Mouse (Mus musculus) yolk sac, embryonic 10.5 days (tissue): Measurements from ENCODE around the gene Megf6.

Experiments
- DNase-seq: peaks from one replicate; pipeline ENCODE4 v3.0.0-alpha.2; 2017; ENCODE audit warnings: low spot score

Megf6 gene

GRCm38 (mm10) chr4:154213586-154213985, 43.1 kb downstream of the Megf6 start:
- DNase-seq: no peak

GRCm38 (mm10) chr4:154214075-154214474, 43.5 kb downstream of the Megf6 start:
- DNase-seq: no peak

- DNase-seq: no peak
Observed at GRCm38 (mm10) chr4:154217711-154218350, 47.3 kb downstream of the Megf6 start.

GRCm38 (mm10) chr4:154222773-154223172, 52.2 kb downstream of the Megf6 start:
- DNase-seq: no peak

DNA sequence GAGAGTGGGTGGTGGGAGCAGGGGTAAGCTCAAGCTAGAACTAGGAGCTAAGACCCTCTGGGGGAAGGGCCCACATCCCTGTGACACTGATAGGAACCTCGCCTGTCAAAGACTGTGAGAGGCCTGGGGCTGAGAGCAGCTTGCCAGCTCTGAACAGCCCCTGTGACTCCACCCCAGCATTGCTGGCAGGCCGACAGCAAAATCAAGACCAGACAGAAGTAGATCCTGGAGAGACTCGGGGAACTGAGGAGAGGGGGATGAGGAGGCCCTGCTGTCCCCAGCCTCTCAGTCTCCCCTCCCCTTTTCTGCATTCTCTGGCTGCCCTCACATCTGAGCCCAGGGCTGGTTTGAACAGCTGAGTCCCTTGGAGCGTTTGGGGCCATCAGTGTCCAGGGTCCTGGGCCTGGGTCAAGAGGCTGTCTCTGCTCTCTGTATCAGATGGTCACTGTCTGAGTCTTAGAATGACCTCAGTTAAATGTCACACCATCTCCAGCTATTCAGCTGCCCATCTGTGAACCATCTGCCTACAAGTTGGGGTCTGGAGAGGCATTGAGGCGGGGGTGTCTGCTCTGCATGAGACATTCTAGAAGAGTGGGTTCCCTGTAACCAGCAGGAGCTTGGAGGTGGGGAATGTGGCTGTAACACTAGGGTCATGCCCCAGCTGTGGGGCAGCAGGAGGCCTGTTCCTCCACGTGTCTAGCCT, 53.9 kb downstream of the Megf6 start:
- no peak for DNase-seq

- DNase-seq: no peak
Observed at GRCm38 (mm10) chr4:154224970-154225309, 54.4 kb downstream of the Megf6 start.

GRCm38 (mm10) chr4:154226678-154227077, 56.1 kb downstream of the Megf6 start:
- no peak for DNase-seq

- DNase-seq: no peak
Observed at GRCm38 (mm10) chr4:154228336-154228735, 57.8 kb downstream of the Megf6 start.

DNA sequence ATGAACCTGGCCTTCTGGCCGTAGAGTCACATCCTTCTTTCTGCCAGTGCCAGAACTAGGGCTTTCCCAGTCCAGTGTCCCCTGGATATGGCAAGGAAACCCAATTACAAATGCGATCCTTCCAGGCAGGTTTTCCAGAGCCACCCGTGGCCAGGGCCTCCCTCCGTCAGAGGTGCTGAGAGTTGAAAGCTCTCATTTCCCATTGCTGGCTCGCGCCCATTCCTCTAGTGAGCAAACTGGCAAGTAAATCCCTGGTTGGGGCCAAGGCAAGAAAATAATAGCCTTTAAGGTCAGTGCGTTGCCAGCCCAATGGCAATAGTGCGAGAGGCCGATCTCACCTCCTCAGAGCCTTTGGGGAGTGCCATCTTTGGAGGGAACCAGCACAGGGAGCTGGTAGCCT, 59.0 kb downstream of the Megf6 start:
- DNase-seq: no peak

DNA sequence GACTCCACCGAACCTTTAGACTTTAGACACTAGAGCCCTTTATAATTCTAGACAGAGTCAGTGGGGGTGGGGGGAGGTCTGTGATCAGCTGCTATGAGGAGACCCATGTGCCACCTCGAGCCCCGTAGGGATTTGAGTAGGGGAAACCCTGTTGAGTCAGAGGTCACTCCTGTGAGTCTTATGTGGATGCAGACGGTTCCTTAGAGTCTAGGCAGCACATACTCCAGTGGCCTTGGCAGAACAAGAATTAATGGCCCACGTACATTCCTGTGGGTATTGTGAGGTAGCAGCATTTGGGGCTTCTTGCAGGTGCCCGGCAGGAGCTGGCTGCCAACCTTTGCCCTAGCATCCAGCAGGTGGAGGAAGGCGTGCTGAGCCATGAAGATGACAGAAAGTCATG, 60.9 kb downstream of the Megf6 start:
- DNase-seq: no peak

GRCm38 (mm10) chr4:154232295-154232694, 61.8 kb downstream of the Megf6 start:
- DNase-seq: peak; percentile 14

GRCm38 (mm10) chr4:154236001-154236400, 65.5 kb downstream of the Megf6 start:
- DNase-seq: no peak

GRCm38 (mm10) chr4:154236893-154237292, 66.4 kb downstream of the Megf6 start:
- DNase-seq: no peak

DNA sequence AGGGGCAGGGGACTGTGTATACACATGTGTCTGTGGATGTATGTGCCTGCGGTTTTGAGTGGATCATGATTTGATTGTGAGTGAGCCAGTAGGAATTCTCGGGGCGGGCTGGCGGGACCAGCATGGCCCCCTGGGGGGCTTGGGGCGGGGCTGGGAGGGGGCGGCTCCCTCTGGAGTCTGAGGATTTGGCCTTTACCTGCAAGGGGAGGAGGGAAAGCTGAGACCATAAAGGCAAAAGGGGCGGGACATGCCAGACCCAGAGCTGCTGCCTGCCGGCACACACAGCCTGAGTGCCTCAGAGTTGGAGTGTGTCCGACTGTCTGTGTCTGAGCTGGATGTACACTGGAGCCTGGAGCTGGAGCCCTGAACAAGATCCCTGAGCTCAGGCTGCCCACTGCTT, 66.8 kb downstream of the Megf6 start:
- DNase-seq: peak; percentile 32

- no peak for DNase-seq
Observed at GRCm38 (mm10) chr4:154239199-154239598, 68.7 kb downstream of the Megf6 start.

DNA sequence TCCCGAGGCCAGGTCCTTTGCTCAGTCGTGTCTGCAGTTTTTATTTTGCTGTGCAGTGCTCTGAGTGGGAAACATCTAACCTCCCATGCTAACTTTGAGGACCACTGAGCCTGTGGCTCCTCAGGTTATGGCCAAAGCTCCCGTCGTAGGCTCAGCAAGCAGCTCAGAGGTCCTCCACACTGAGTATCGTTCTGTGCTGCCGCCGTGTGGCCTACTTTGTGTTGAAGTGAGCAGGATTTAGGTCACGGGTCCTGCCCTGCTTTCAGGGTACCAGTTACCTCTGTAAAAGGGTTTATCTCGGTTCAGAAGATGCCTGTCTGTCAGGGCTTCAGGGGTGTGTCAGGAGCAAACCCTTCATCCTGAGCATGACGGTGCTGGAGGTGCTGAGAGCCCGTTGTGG, 70.1 kb downstream of the Megf6 start:
- no peak for DNase-seq

DNA sequence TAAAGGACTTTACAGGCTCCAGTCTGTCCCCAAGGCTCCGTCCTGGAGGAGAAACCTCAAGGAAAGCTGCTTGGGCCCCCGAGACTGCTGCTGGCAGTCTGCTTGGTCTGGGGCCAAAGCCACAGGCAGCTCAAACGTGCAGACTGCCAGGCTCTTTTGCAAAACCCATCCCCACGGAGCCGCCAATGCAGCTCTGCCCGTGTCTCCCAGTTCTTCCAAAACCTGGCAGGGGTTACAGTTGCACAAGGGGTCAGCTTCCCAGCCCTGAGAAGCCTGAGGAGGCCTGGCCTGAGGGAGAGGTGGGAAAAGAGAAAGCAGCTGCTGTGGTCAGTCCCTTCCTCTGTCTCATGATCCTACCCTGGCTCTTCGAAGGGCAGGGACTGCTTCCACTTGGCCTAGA, 74.8 kb downstream of the Megf6 start:
- no peak for DNase-seq

DNA sequence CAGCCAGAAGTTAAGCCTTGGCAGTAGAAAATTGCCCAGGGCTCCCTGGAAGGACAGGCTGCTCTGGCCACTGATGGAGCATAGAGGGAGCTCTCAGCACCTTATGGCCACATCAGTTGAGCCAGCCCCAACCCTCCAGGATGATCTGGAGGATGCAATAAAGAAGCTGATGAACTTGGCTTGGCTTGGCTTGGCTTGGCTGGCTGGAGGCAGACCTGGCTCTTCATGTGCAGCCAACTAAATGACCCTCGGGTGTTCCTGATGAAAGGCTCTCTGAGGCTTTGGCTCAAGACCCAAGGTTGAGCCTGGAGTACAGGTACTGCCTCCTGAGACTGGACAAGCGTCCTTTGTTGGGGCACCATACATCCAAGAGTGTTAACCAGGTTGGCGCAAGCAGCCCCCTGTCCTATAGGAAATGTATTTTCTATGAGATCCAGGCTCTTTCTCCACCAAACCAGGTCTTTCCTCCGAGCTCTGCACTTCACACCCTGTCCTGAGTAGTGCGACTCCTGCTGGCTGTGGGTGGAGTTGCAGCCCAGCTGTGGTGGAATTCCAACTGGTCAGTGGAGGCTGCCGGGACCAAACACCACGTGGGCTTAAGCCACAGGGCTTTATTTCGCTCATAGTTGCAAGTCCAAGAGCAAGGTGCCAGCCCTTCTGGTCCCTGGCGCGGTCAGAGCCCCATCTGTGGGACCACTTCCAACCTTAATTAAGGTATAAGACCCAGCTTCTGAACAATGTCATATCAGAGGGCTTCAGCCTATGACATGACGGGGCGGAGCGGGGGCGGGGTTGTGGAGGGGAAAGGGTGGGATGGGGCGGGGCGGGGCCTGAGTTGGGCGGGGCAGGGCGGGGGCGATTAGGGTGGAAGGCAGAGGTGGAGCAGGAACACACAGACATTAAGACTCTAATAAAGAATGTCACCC, 75.8 kb downstream of the Megf6 start:
- DNase-seq: peak; percentile 88

GRCm38 (mm10) chr4:154247207-154248091, 76.9 kb downstream of the Megf6 start:
- peak; percentile 52 for DNase-seq

- DNase-seq: no peak
Observed at GRCm38 (mm10) chr4:154248092-154248805, 77.7 kb downstream of the Megf6 start.

DNA sequence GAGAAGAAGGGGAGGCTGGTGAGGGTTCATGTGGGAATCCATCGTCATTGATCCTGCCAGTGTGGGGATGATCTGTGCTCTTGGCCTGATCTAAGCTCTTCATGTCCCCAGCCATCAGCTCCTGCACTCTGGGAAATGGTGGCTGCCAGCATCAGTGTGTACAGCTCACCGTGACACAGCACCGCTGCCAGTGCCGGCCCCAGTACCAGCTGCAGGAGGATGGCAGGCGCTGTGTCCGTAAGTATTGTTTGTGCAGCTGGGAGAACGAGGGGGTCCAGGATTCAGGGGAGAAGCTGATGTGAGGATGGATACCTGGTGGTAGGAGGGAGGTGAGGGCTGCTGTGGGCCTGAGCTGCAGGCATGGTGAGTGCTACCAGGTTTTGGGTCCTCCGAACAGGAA, 78.8 kb downstream of the Megf6 start:
- DNase-seq: no peak
